Mouse (Mus musculus) intestine, embryonic 14.5 days (tissue): Measurements from ENCODE around the gene Tuba1a. TPM values are rescaled to one million over a fixed set of nuclear protein-coding genes. Genes with fewer than 3 reads are reported as not detected.
"Not testable (repeated sequence)": the region's sequence is repeated elsewhere in the genome, so short reads cannot be mapped to it uniquely, and the experiment has no call there.

ENCODE experiments used
- ATAC-seq: fragments of 200-750 bp; cut with Nextera tagmentation; replicated peaks from 2 replicates; pipeline ENCODE4 v1.8.0; 2017; ENCODE audit warnings: low read depth, moderate number of reproducible peaks, moderate TSS enrichment, moderate library complexity; ENCODE audit not compliant: low FRiP score, low TSS enrichment
- DNase-seq: peaks from one replicate; pipeline ENCODE4 v3.0.0-alpha.2; 2018; ENCODE audit warnings: low spot score
- H3K27ac ChIP-seq: fragments of 300-500 bp; sonication (generic); 2 replicates; pipeline ENCODE4 v1.5.1; 2014; ENCODE audit warnings: low read depth, mild to moderate bottlenecking, control low read depth
- H3K27me3 ChIP-seq: fragments of 300-500 bp; sonication (generic); replicated peaks from 2 replicates; pipeline ENCODE4 v1.6.1; 2014; ENCODE audit warnings: low read length, control low read depth; ENCODE audit not compliant: control insufficient read depth, insufficient read depth
- H3K36me3 ChIP-seq: fragments of 300-500 bp; sonication (generic); 2 replicates; pipeline ENCODE4 v1.6.1; 2014; ENCODE audit warnings: low read length, control low read depth; ENCODE audit not compliant: control insufficient read depth, insufficient read depth
- H3K4me1 ChIP-seq: fragments of 300-500 bp; sonication (generic); replicated peaks from 2 replicates; pipeline ENCODE4 v1.6.1; 2014; ENCODE audit warnings: low read length, control low read depth, mixed read lengths; ENCODE audit not compliant: control insufficient read depth, insufficient read depth
- H3K4me2 ChIP-seq: fragments of 300-500 bp; sonication (generic); 2 replicates; pipeline ENCODE4 v1.6.1; 2014; ENCODE audit warnings: low read length
- H3K4me3 ChIP-seq: fragments of 300-500 bp; sonication (generic); 2 replicates; pipeline ENCODE4 v1.5.1; 2014; ENCODE audit warnings: low read depth, low read length, control low read depth, mixed read lengths
- H3K9ac ChIP-seq: fragments of 300-500 bp; sonication (generic); 2 replicates; pipeline ENCODE4 v1.6.1; 2014; ENCODE audit warnings: mild to moderate bottlenecking, low read length
- H3K9me3 ChIP-seq: fragments of 300-500 bp; sonication (generic); 2 replicates; pipeline ENCODE4 v1.6.1; 2016; ENCODE audit warnings: low read length, control low read depth; ENCODE audit not compliant: control insufficient read depth
- WGBS: fragments of 180-500 bp; shearing (Covaris S2); extraction: QIAGEN DNeasy Blood & Tissue Kit; methylation state at CpG from one replicate; pipeline ENCODE4 v1.1.7; 2014; 5-methylcytosine and 5-hydroxymethylcytosine counted together
- polyA plus RNA-seq: library from polyadenylated mRNA; unstranded; fragments of >200 nt; fragmentation: Nextera tagmentation; extraction: Ambion mirVana; gene quantifications from 2 replicates; pipeline ENCODE4 v1.2.1, GENCODE M21; 2014

The Tuba1a gene
- polyA plus RNA-seq, 1 experiment from 2014 or later, result 1,282 TPM

DNA sequence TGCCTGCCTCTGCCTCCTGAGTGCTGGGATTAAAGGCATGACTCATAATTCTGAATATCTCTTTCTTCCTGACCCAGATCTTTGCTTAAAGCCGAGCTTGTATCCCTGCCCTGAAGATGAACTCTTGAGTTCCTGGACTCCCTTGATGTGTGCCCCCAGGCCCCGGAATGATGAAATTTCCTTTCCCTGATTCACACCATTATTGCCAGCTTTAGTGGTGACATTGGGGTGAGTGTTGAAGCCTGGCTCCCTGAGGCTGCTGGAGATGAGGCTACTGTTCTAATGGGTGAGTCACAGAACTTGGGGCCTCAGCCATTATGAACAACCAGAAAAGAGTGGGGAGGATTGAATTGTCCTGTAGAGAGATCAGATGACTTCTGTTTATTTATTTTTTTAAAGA, 12.0 kb downstream of the Tuba1a start:
- DNase-seq (no peak), ATAC-seq (no peak)
- WGBS, result 65% methylated on average over 2 of the region's 2 CpGs
- no peak overlapping the region for H3K9ac ChIP-seq
- no peaks in the 10 kb centered on the region for H3K4me1 ChIP-seq
- no peak overlapping the region for H3K27ac ChIP-seq
- no peak overlapping the region for H3K4me3 ChIP-seq
- no peaks in the 10 kb centered on the region for H3K36me3 ChIP-seq
- H3K4me2 ChIP-seq, result no peak overlapping the region
- H3K27me3 ChIP-seq, result no peaks in the 10 kb centered on the region
- no peaks in the 10 kb centered on the region for H3K9me3 ChIP-seq

DNA sequence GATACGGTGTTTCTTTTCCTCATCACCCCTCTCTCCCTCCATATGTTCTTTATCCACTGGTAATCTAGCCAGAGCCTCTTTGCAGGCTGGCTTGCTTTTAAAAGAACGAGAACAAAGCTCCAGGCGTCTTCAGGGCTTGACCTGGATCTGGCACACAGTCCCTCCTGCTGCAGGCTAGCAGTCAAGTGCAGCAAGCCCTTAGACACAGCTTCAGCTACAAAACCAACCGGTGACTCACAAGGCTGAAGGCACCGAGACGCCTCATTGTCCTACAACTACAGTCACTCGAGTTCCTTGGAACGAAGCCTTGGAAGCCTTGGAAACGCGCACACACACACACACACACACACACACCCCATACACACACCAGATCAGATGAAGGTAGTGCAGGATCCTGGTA, 12.7 kb downstream of the Tuba1a start:
- Histone ChIP-seq H3K27ac (no peak overlapping the region), H3K36me3 (no peaks in the 10 kb centered on the region), H3K4me2 (no peak overlapping the region), H3K9me3 (no peaks in the 10 kb centered on the region), H3K4me3 (no peak overlapping the region), H3K27me3 (no peaks in the 10 kb centered on the region), H3K4me1 (peaks cover 2% of the 10 kb centered on the region), H3K9ac (no peak overlapping the region)
- DNase-seq (no peak), ATAC-seq (no peak)
- 83% methylated on average over 10 of the region's 10 CpGs for WGBS

DNA sequence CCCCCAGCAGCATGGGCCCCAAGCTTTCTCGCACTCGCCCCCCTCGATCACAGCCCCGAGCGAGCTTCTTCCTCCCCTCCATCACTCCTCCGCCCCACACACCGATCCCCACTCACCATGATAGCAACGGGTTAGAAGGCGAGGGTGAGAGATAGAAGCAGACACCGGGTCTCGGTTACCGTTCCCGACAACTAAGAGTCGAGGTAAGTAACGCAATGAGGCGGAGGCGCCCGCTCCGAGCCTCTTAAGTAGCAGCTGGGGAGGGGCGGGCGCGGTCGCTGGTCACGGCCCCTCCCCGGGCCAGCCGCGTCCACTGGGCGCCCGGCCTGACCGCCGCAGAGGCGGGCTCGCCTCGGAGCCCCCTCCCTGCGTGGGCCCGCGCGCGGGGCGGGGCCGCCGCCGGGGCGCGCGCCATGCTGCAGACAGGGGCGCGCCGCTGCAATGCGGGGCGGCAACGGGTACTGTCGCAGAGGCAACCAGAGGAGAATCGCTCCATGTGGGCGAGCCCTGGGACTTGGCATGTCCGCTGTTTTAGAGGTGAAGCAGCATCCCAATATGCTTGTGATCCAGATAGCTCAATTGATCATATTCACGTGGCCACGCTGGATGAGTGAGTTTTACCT, 19.2 kb downstream of the Tuba1a start, which contains the start of gene Tuba1b:
Gene Tuba1b, minus strand, starts transcription at position 349 of the 623 bp plus-strand sequence.
- Histone ChIP-seq H3K4me1 (peaks cover 14% of the 10 kb centered on the region), H3K27ac (peak within 1 kb of the TSS; percentile 96), H3K4me3 (peak within 1 kb of the TSS; percentile 54), H3K9ac (peak within 1 kb of the TSS; percentile 97), H3K36me3 (peaks cover 14% of the 10 kb centered on the region), H3K27me3 (no peaks in the 10 kb centered on the region), H3K4me2 (peak within 1 kb of the TSS; percentile 99), H3K9me3 (no peaks in the 10 kb centered on the region)
- under 1% methylated on average over 52 of the region's 58 CpGs for WGBS
- DNase-seq (peak; percentile 90), ATAC-seq (peak; percentile 94)

DNA sequence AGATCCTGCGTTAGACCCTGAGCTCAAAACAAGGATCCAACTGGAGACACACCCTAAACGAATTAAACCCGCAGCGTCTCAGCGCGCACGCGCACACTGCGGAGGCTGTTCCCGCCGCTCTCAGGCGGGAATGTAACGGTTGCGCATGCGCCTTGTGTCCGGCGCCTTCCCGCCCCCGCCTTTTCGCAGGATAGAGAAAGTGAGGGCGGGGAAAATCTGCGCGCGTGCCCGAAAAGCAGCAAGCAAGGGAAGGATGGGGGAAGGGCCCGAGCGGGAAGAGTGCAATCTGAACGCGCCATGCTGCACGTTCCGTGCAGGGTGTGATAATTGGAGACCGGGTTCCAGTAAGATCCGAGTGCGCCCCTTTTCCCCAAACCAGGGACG, 19.7 kb downstream of the Tuba1a start:
- peak overlapping the region; percentile 97 for H3K9ac ChIP-seq
- DNase-seq (peak; percentile 96), ATAC-seq (peak; percentile 84)
- peaks cover 14% of the 10 kb centered on the region for H3K36me3 ChIP-seq
- H3K9me3 ChIP-seq, result no peaks in the 10 kb centered on the region
- H3K27me3 ChIP-seq, result no peaks in the 10 kb centered on the region
- H3K4me1 ChIP-seq, result peaks cover 14% of the 10 kb centered on the region
- peak overlapping the region; percentile 96 for H3K27ac ChIP-seq
- peak overlapping the region; percentile 54 for H3K4me3 ChIP-seq
- peak overlapping the region; percentile 99 for H3K4me2 ChIP-seq
- under 1% methylated on average over 35 of the region's 35 CpGs for WGBS

GRCm38 (mm10) chr15:98933004-98933671, 20.4 kb downstream of the Tuba1a start:
- Histone ChIP-seq H3K36me3 (peaks cover 14% of the 10 kb centered on the region), H3K4me1 (peaks cover 14% of the 10 kb centered on the region), H3K4me3 (peak overlapping the region; percentile 54), H3K4me2 (peak overlapping the region; percentile 99), H3K27ac (peak overlapping the region; percentile 96), H3K9ac (peak overlapping the region; percentile 97)
- DNase-seq, H3K9me3 ChIP-seq, H3K27me3 ChIP-seq: not testable (repeated sequence)
- 0 out of 2 replicates have a peak, but pooled peaks have one; percentile 4 for ATAC-seq
- 13% methylated on average over 8 of the region's 9 CpGs for WGBS

GRCm38 (mm10) chr15:98930998-98931397, 22.5 kb downstream of the Tuba1a start:
- no peak overlapping the region for H3K9ac ChIP-seq
- no peak overlapping the region for H3K4me2 ChIP-seq
- H3K4me3 ChIP-seq, result no peak overlapping the region
- H3K9me3 ChIP-seq, result no peaks in the 10 kb centered on the region
- ATAC-seq (no peak), DNase-seq (no peak)
- no peak overlapping the region for H3K27ac ChIP-seq
- peaks cover 14% of the 10 kb centered on the region for H3K36me3 ChIP-seq
- H3K27me3 ChIP-seq, result no peaks in the 10 kb centered on the region
- WGBS, result 78% methylated on average over 3 of the region's 3 CpGs
- H3K4me1 ChIP-seq, result peaks cover 14% of the 10 kb centered on the region

- ATAC-seq, result no peak
- no peaks in the 10 kb centered on the region for H3K9me3 ChIP-seq
- 49% methylated on average over 8 of the region's 8 CpGs for WGBS
- H3K4me1 ChIP-seq, result peaks cover 6% of the 10 kb centered on the region
- H3K9ac ChIP-seq, result no peak overlapping the region
- peaks cover 14% of the 10 kb centered on the region for H3K36me3 ChIP-seq
- no peaks in the 10 kb centered on the region for H3K27me3 ChIP-seq
- H3K4me2 ChIP-seq, result no peak overlapping the region
- DNase-seq, result no peak
- no peak overlapping the region for H3K4me3 ChIP-seq
- H3K27ac ChIP-seq, result no peak overlapping the region
These were observed 23.3 kb downstream of the Tuba1a start for GRCm38 (mm10) chr15:98930017-98930734.

DNA sequence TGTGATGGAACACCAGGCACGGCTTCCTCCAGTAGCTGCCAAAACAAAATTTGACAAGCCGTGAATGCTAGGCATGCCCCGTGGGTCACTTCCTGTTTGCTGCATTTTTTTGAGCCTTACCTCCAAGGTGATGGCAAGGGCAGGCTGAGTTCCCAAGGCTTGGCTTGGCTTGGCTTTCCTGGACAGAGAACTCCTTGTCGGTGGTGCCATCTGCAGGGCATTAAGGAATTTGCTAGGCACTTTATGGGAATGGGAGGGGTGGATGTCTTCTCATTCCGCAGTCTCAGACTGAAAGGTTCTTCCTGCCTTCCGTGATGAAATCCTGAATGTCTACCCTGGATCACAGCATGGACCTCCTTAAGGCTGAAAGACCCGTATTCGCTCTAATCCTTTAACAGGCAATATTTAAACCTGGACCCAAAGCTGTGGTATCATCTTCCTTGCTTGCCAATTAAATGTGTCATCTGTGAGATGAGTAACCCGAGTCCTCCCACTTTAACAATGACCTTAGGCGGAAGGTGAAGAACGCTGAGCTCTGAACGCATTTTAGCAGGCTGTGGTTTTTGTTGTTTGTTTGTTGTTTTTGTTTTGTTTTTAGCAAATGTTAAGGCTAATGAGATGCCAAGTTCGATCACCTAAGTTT, 24.8 kb downstream of the Tuba1a start:
- no peak overlapping the region for H3K27ac ChIP-seq
- peak; percentile 76 for DNase-seq
- H3K9ac ChIP-seq, result no peak overlapping the region
- H3K4me3 ChIP-seq, result no peak overlapping the region
- 13% methylated on average over 13 of the region's 13 CpGs for WGBS
- peak; percentile 54 for ATAC-seq
- no peak overlapping the region for H3K4me2 ChIP-seq
- H3K36me3 ChIP-seq, result peaks cover 14% of the 10 kb centered on the region
- H3K4me1 ChIP-seq, result 0 out of 2 replicates have a peak, but pooled peaks cover 4% of the 10 kb centered on the region
- H3K27me3 ChIP-seq, result no peaks in the 10 kb centered on the region
- H3K9me3 ChIP-seq, result no peaks in the 10 kb centered on the region
